Mouse (Mus musculus) A20 (cell line): ENCODE results near the gene Fbxw10.

Experiments
- DNase-seq: peaks from one replicate; pipeline ENCODE4 v3.0.0-alpha.2; 2011; ENCODE audit warnings: low read depth, low spot score

Fbxw10 gene

GRCm38 (mm10) chr11:62844562-62844961, 2.3 kb upstream of the Fbxw10 start:
- no peak for DNase-seq

GRCm38 (mm10) chr11:62845730-62846129, 1.1 kb upstream of the Fbxw10 start:
- DNase-seq = no peak

- DNase-seq = no peak
Observed at GRCm38 (mm10) chr11:62847655-62848191, 854 bp downstream of the Fbxw10 start.

GRCm38 (mm10) chr11:62848301-62848700, 1.4 kb downstream of the Fbxw10 start:
- DNase-seq = no peak

GRCm38 (mm10) chr11:62851199-62851598, 4.3 kb downstream of the Fbxw10 start:
- no peak for DNase-seq

GRCm38 (mm10) chr11:62853334-62853733, 6.5 kb downstream of the Fbxw10 start:
- DNase-seq = no peak

- no peak for DNase-seq
Observed at GRCm38 (mm10) chr11:62865562-62865961, 18.7 kb downstream of the Fbxw10 start.

GRCm38 (mm10) chr11:62866685-62867084, 19.8 kb downstream of the Fbxw10 start:
- DNase-seq = no peak

GRCm38 (mm10) chr11:62869201-62869600, 22.3 kb downstream of the Fbxw10 start:
- DNase-seq = no peak

- no peak for DNase-seq
Observed at GRCm38 (mm10) chr11:62869715-62870371, 23.0 kb downstream of the Fbxw10 start.

GRCm38 (mm10) chr11:62873479-62873878, 26.6 kb downstream of the Fbxw10 start:
- no peak for DNase-seq

GRCm38 (mm10) chr11:62875696-62876095, 28.8 kb downstream of the Fbxw10 start:
- no peak for DNase-seq

- no peak for DNase-seq
Observed at GRCm38 (mm10) chr11:62876445-62876844, 29.6 kb downstream of the Fbxw10 start.

GRCm38 (mm10) chr11:62877391-62877790, 30.5 kb downstream of the Fbxw10 start:
- DNase-seq = no peak

- no peak for DNase-seq
Observed at GRCm38 (mm10) chr11:62878728-62879127, 31.9 kb downstream of the Fbxw10 start.

GRCm38 (mm10) chr11:62879220-62880048, 32.6 kb downstream of the Fbxw10 start, which contains the start of gene Tvp23b:
Gene Tvp23b, plus strand, starts transcription at chr11:62879455.
- DNase-seq = peak; percentile 99

- no peak for DNase-seq
Observed at GRCm38 (mm10) chr11:62883407-62883806, 36.5 kb downstream of the Fbxw10 start.

GRCm38 (mm10) chr11:62885323-62885722, 38.5 kb downstream of the Fbxw10 start:
- no peak for DNase-seq

GRCm38 (mm10) chr11:62890796-62891195, 43.9 kb downstream of the Fbxw10 start:
- no peak for DNase-seq

GRCm38 (mm10) chr11:62891763-62892162, 44.9 kb downstream of the Fbxw10 start:
- no peak for DNase-seq

- peak; percentile 73 for DNase-seq
Observed at GRCm38 (mm10) chr11:62901699-62902323, 54.9 kb downstream of the Fbxw10 start.

GRCm38 (mm10) chr11:62903871-62904495, 57.1 kb downstream of the Fbxw10 start:
- DNase-seq = no peak
